Mouse (Mus musculus) adrenal gland, adult 2 months (tissue): ENCODE results near the gene Bloc1s5. TPM values are rescaled to one million over a fixed set of nuclear protein-coding genes. Genes with fewer than 3 reads are reported as not detected.

Experiments
- DNase-seq: peaks from one replicate; pipeline ENCODE4 v3.0.0; 2021
- polyA plus RNA-seq: library from polyadenylated mRNA; depleted of rRNA; stranded (reverse); fragments of >200 nt; gene quantifications from 2 replicates; pipeline ENCODE4 v1.2.3, GENCODE M21; 2012; rRNA removed
- total RNA-seq, 2 experiments: library from RNA; stranded (reverse); gene quantifications; 2 replicates each; pipeline ENCODE4 v1.2.3; 2021

Gene Bloc1s5
- total and polyA plus RNA-seq, 3 experiments = 5.9 to 25.2 (median 18.3) TPM

DNA sequence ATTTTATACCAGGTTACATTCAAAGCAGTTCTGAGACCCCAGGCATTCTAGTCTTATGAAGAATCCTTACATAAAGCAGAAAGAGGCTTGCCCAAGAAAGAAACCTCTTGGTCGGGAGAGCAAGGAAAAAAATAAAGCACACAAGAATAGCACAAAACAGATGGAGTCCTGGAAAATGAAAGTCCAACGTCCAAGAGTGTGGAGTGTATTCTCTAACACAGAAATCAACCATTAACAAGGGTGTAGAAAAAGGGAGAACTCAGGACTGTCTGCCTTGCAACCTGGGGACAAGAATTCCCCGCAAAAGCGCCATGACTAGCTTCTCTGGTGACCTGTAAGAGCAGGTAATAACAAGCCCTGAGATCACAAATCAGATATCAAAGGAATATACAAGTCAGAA is 69.7 kb downstream of the Bloc1s5 start:
- DNase-seq = no peak

DNA sequence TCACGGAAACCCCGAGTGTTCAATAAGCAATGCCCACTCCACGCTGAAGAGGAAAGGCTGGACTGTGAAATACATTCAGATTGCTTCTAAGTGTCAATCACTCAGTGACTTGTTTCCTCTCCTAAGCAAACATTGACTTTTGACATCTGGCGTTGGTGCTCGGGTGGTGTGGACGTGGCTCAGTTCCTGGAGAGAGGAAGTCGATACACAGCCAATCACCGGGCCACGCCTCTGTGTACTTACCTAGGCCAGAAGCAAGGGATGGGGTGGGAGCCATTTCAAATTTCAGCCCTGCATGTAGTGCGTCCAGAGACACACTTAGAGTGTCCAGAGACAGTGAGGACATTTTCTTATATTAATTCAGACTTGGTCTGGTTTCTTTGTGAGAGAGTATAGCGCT is 80.3 kb downstream of the Bloc1s5 start:
- no peak for DNase-seq

GRCm38 (mm10) chr13:38554210-38554609 is 80.7 kb downstream of the Bloc1s5 start:
- DNase-seq = no peak

- no peak for DNase-seq
Measured at GRCm38 (mm10) chr13:38548681-38549080, 86.2 kb downstream of the Bloc1s5 start.

DNA sequence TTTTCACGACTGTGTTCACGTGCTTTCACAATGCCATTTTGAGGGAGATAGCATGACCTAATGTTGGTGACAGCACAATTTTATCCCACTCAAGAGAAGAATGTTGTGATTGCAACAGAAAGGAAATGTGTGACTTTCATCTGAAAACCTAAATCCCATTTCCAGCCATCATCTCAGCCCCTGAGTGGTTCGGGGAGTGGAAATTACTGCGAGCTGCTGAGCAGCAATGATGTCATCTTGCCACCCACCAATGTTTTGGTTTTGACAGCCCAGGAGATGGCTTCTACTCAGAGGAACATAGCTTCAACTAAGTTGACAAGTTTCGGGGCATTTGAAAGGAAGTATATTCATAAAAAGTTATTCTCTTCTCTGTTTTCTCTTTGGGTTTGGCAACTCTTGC is 87.2 kb downstream of the Bloc1s5 start:
- no peak for DNase-seq

DNA sequence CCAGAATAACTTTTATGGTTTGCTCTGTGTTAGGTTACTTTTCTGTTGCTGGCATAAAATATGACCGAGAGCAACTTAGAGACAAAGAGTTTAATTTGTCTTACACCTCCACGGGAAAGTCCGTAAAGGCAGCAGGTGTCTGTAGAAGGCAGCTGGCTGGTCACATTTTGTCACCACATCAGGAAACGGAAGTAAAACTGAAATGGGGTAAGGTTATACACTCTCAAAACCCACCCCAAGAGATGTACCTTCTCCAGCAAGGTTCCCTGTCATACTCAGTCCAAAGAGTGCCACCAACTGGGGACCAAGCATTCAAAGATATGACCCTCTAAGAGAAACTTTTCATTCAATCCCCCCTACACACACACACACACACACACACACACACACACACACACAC is 88.2 kb downstream of the Bloc1s5 start:
- DNase-seq = no peak

DNA sequence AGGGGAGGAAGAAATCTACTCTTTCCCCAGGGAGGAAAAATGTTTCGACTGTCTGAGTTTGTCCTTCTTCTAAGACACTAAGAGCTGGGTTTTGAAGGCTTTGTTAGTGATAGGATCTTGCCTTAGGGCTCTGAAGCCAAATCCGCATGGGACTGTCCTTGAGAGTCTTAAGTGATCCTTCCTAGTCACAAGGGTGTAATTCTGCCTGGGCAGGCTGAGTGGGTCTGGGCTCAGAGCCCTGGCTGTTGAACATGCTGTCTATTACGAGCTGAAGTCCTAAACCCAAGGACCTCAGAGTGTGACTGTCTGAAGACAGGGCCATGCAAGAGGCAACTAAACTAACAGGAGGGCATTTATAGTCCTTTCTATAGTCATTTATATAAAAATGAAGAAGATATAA is 89.4 kb downstream of the Bloc1s5 start:
- peak; percentile 50 for DNase-seq

GRCm38 (mm10) chr13:38544769-38545445 is 90.0 kb downstream of the Bloc1s5 start:
- no peak for DNase-seq

- DNase-seq = no peak
Measured at GRCm38 (mm10) chr13:38543455-38544125, 91.3 kb downstream of the Bloc1s5 start.

Other genes starting within 250 kb of the Bloc1s5 start
- 100 to 1,000 TPM; 150 to 169 TPM for gene Txndc5, start 106.3 kb downstream of the Bloc1s5 start, total RNA-seq
- 299 and 338 TPM in 2 replicates for gene Txndc5, start 106.3 kb downstream of the Bloc1s5 start, polyA plus RNA-seq
- gene Eef1e1, start 23.9 kb upstream of the Bloc1s5 start, total RNA-seq = 10 to 100 TPM; 32.0 to 39.7 TPM
- 1.5 and 1.7 TPM in 2 replicates for gene Eef1e1, start 23.9 kb upstream of the Bloc1s5 start, polyA plus RNA-seq